Mouse (Mus musculus) cerebral cortex, adult 2 months (tissue): ENCODE results near the gene Trap1a.

Source experiments
- WGBS: fragments of 180-500 bp; shearing (Covaris S2); methylation state at CpG from one replicate; pipeline ENCODE4 v1.1.7; 2018; 5-methylcytosine and 5-hydroxymethylcytosine counted together

Trap1a gene

GRCm38 (mm10) chrX:139333263-139333994 lies at the start of gene Trap1a:
Trap1a (plus strand) TSS chrX:139333683.
- 93% methylated on average over 24 of the region's 24 CpGs for WGBS

- WGBS, result 76% methylated on average over 2 of the region's 2 CpGs
Measured at GRCm38 (mm10) chrX:139293114-139293513, 40.4 kb upstream of the Trap1a start.

- WGBS, result 56% methylated on average over 1 of the region's 1 CpGs
Measured at GRCm38 (mm10) chrX:139295325-139295724, 38.2 kb upstream of the Trap1a start.

- WGBS, result 69% methylated on average over 5 of the region's 5 CpGs
Measured at GRCm38 (mm10) chrX:139317356-139317755, 16.1 kb upstream of the Trap1a start.

GRCm38 (mm10) chrX:139332583-139332982 lies 900 bp upstream of the Trap1a start:
- WGBS, result 92% methylated on average over 9 of the region's 9 CpGs

- 85% methylated on average over 11 of the region's 14 CpGs for WGBS
Measured at GRCm38 (mm10) chrX:139334504-139335418, 1.3 kb downstream of the Trap1a start.

GRCm38 (mm10) chrX:139335419-139336074 lies 2.1 kb downstream of the Trap1a start:
- 75% methylated on average over 3 of the region's 3 CpGs for WGBS

- WGBS, result 94% methylated on average over 4 of the region's 4 CpGs
Measured at GRCm38 (mm10) chrX:139339553-139339952, 6.1 kb downstream of the Trap1a start.

- WGBS, result 84% methylated on average over 2 of the region's 2 CpGs
Measured at GRCm38 (mm10) chrX:139341185-139341584, 7.7 kb downstream of the Trap1a start.

- 80% methylated on average over 5 of the region's 5 CpGs for WGBS
Measured at GRCm38 (mm10) chrX:139352192-139352772, 18.8 kb downstream of the Trap1a start.

- WGBS, result 66% methylated on average over 7 of the region's 7 CpGs
Measured at GRCm38 (mm10) chrX:139357639-139358260, 24.3 kb downstream of the Trap1a start.

GRCm38 (mm10) chrX:139358361-139358760 lies 24.9 kb downstream of the Trap1a start:
- 80% methylated on average over 18 of the region's 18 CpGs for WGBS

GRCm38 (mm10) chrX:139366837-139367528 lies 33.5 kb downstream of the Trap1a start:
- WGBS, result 84% methylated on average over 3 of the region's 3 CpGs

GRCm38 (mm10) chrX:139369122-139369521 lies 35.6 kb downstream of the Trap1a start:
- 48% methylated on average over 4 of the region's 4 CpGs for WGBS
